Comparison of ENCODE assay signal across 21 mouse cellular contexts in genomic region chr9:63302511-63302910, GRCm38 (mm10).
DNase-seq lines count a peak whose midpoint lies in the region; ATAC-seq lines count a peak whose summit lies in the region.
"Had no signal": no experiment of that assay in that cellular context is flagged by ENCODE, and none has a peak within 500 bp of the region (broad histone marks: within the 10 kb centered on the region; RNA-seq: fewer than 3 reads in every experiment).

No protein-coding gene starts in this region.

- H3K9ac ChIP-seq in limb, embryonic 13.5 days, result no peak overlapping the region
- H3K9ac ChIP-seq in heart, embryonic 13.5 days, result no peak overlapping the region
- H3K9ac ChIP-seq: midbrain, embryonic 15.5 days; neural tube, embryonic 15.5 days had no signal

- H3K4me3 ChIP-seq in limb, embryonic 13.5 days, result no peak overlapping the region
- no peak overlapping the region for H3K4me3 ChIP-seq in limb, embryonic 10.5 days
- H3K4me3 ChIP-seq in heart, embryonic 13.5 days, result no peak overlapping the region
- H3K4me3 ChIP-seq: gastrocnemius, adult 2 months; midbrain, embryonic 15.5 days; myocyte; neural tube, embryonic 15.5 days had no signal

- H3K36me3 ChIP-seq in limb, embryonic 13.5 days, result peaks cover 45% of the 10 kb centered on the region
- peaks cover 40% of the 10 kb centered on the region for H3K36me3 ChIP-seq in limb, embryonic 10.5 days
- peaks cover 42% of the 10 kb centered on the region for H3K36me3 ChIP-seq in heart, embryonic 13.5 days
- H3K36me3 ChIP-seq: midbrain, embryonic 15.5 days had no signal

- ATAC-seq in limb, embryonic 13.5 days (ENCODE audit: low FRiP score, low read depth), result no peak
- ATAC-seq in heart, embryonic 13.5 days (ENCODE audit: extremely low read depth, insufficient number of reproducible peaks, low FRiP score, low TSS enrichment), result no peak
- ATAC-seq: hindbrain, postnatal 0 days; intestine, postnatal 0 days; lung, postnatal 0 days; midbrain, embryonic 15.5 days had no signal

- peaks cover 7% of the 10 kb centered on the region; the same call in 1 of the 2 replicates for H3K9me3 ChIP-seq in limb, embryonic 13.5 days
- H3K9me3 ChIP-seq in limb, embryonic 10.5 days (replicated peaks), result no peaks in the 10 kb centered on the region; the same call in 1 of the 2 replicates
- 0 out of 2 replicates have a peak, but pooled peaks cover 3% of the 10 kb centered on the region for H3K9me3 ChIP-seq in heart, embryonic 13.5 days
- H3K9me3 ChIP-seq: midbrain, embryonic 15.5 days had no signal

- DNase-seq in cerebellum, postnatal 14 days, result peak; percentile 59 to 63
- DNase-seq in cerebellum, postnatal 36 days, result no peak
- no peak for DNase-seq in limb, embryonic 10.5 days (ENCODE audit: low spot score)
- DNase-seq in heart, postnatal 36 days, result peak; percentile 33 to 60
- DNase-seq in kidney, adult 9 months, result no peak
- DNase-seq in urinary bladder, adult 2 months (ENCODE audit: low spot score), result no peak
- DNase-seq: adrenal gland, adult 8-10 months; gastrocnemius, adult 2 months; liver; right cerebral cortex, postnatal 14 days; spleen, adult 18-20 months; thymus, postnatal 36 days had no signal

- H3K4me1 ChIP-seq in limb, embryonic 13.5 days, result no peaks in the 10 kb centered on the region
- H3K4me1 ChIP-seq in limb, embryonic 10.5 days, result peaks cover 16% of the 10 kb centered on the region
- peaks cover 13% of the 10 kb centered on the region; the same call in 1 of the 2 replicates for H3K4me1 ChIP-seq in heart, embryonic 13.5 days
- H3K4me1 ChIP-seq: midbrain, embryonic 15.5 days; neural tube, embryonic 15.5 days had no signal

- intact Hi-C loops in heart, postnatal 36 days (cut with DNase I), result no loop called here

- no peak overlapping the region for H3K4me2 ChIP-seq in limb, embryonic 13.5 days (replicated peaks)
- no peak overlapping the region for H3K4me2 ChIP-seq in heart, embryonic 13.5 days
- H3K4me2 ChIP-seq: midbrain, embryonic 15.5 days; neural tube, embryonic 15.5 days had no signal

- H3K27me3 ChIP-seq in limb, embryonic 13.5 days, result no peaks in the 10 kb centered on the region
- no peaks in the 10 kb centered on the region for H3K27me3 ChIP-seq in limb, embryonic 10.5 days (ENCODE audit: low read depth, poor library complexity, severe bottlenecking)
- H3K27me3 ChIP-seq in heart, embryonic 13.5 days (replicated peaks), result no peaks in the 10 kb centered on the region
- H3K27me3 ChIP-seq: midbrain, embryonic 15.5 days; neural tube, embryonic 15.5 days had no signal

- 78% methylated on average over 4 of the region's 4 CpGs for WGBS in limb, embryonic 13.5 days
- WGBS in limb, embryonic 10.5 days, result 92% methylated on average over 4 of the region's 4 CpGs
- 64% methylated on average over 4 of the region's 4 CpGs for WGBS in heart, embryonic 13.5 days

- peak overlapping the region; percentile 22; the same call in 1 of the 2 replicates for H3K27ac ChIP-seq in limb, embryonic 13.5 days
- no peak overlapping the region for H3K27ac ChIP-seq in limb, embryonic 10.5 days
- peak overlapping the region; percentile 40 for H3K27ac ChIP-seq in heart, embryonic 13.5 days (replicated peaks)
- H3K27ac ChIP-seq: gastrocnemius, adult 2 months; hindbrain, postnatal 0 days; kidney, postnatal 0 days; midbrain, embryonic 15.5 days; neural tube, embryonic 15.5 days had no signal

Comparison
In these comparisons a context has a peak if more than half of its experiments do, and no peak if none do; other contexts are left out.
1. DNase-seq: peak in cerebellum, postnatal 14 days (2 of 2) and heart, postnatal 36 days (2 of 2); none in cerebellum, postnatal 36 days (0 of 2), limb, embryonic 10.5 days (single experiment), kidney, adult 9 months (single experiment) and urinary bladder, adult 2 months (single experiment).